Mouse (Mus musculus): ENCODE measurements at regions not wholly inside any gene's neighbourhood (a gene's known extent, or its start where the extent isn't known, plus 50 kb on each side); places are given as distances from the start of the nearest gene placed in this dataset.

GRCm38 (mm10) chr12:39711807-39712206, 326.0 kb downstream of the Arl4a start:
- no peaks in the 10 kb centered on the region for H3K36me3 ChIP-seq

GRCm38 (mm10) chr12:39709850-39710249, 328.0 kb downstream of the Arl4a start:
- H3K9ac ChIP-seq (replicated peaks): no peak overlapping the region
- H3K4me1 ChIP-seq: peaks cover 16% of the 10 kb centered on the region; the same call in 1 of the 2 replicates
- H3K4me3 ChIP-seq: no peak overlapping the region
- no peak overlapping the region for H3K27ac ChIP-seq (replicated peaks)
- H3K9me3 ChIP-seq: no peaks in the 10 kb centered on the region
- 49% methylated on average over 5 of the region's 5 CpGs for whole genome bisulfite sequencing
- H3K4me2 ChIP-seq (replicated peaks): no peak overlapping the region
- no peaks in the 10 kb centered on the region for H3K36me3 ChIP-seq
- H3K27me3 ChIP-seq: no peaks in the 10 kb centered on the region
- ATAC-seq (replicated peaks): peak; percentile 69

More at GRCm38 (mm10) chr12:39711807-39712206, 326.0 kb downstream of the Arl4a start:
- H3K4me2 ChIP-seq (replicated peaks): no peak overlapping the region
- 77% methylated on average over 1 of the region's 1 CpGs for WGBS
- H3K4me3 ChIP-seq: no peak overlapping the region
- H3K27ac ChIP-seq (replicated peaks): no peak overlapping the region
- H3K27me3 ChIP-seq: no peaks in the 10 kb centered on the region
- no peaks in the 10 kb centered on the region for H3K9me3 ChIP-seq
- ATAC-seq (replicated peaks): no peak
- no peak overlapping the region for H3K9ac ChIP-seq (replicated peaks)
- peaks cover 21% of the 10 kb centered on the region for H3K4me1 ChIP-seq

- H3K27ac ChIP-seq (replicated peaks): no peak overlapping the region
- H3K4me3 ChIP-seq: no peak overlapping the region
- ATAC-seq (replicated peaks): no peak
- no peaks in the 10 kb centered on the region for H3K4me1 ChIP-seq
- no peak overlapping the region for H3K9ac ChIP-seq (replicated peaks)
- no peak overlapping the region for H3K4me2 ChIP-seq (replicated peaks)
- H3K27me3 ChIP-seq: no peaks in the 10 kb centered on the region
- WGBS: 91% methylated on average over 3 of the region's 3 CpGs
- H3K9me3 ChIP-seq: no peaks in the 10 kb centered on the region
- H3K36me3 ChIP-seq: no peaks in the 10 kb centered on the region
Measured at GRCm38 (mm10) chr12:39697182-39697581, 340.6 kb downstream of the Arl4a start.

DNA sequence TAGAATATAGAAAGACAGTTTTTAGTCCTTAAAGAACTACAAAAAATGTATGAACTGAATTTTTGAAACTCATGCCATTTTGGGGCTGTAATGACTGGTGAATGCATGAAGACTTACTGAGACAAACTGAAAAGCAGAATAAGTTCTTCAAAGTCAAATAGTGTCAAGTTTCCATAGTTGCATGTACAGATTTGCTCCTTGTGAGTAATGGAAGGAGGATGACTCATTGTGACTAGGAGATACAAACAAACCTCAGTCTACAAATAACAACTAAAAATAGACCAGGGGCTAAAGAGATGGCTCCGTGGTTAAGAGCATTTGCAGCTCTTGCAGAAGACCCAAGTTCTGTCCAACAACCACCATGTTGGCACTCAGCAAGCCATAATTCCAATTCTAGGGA, 342.5 kb downstream of the Arl4a start:
- Histone ChIP-seq H3K9me3 (no peaks in the 10 kb centered on the region), H3K36me3 (no peaks in the 10 kb centered on the region), H3K27ac (replicated peaks) (no peak overlapping the region), H3K9ac (replicated peaks) (no peak overlapping the region), H3K4me3 (no peak overlapping the region), H3K27me3 (no peaks in the 10 kb centered on the region), H3K4me2 (replicated peaks) (no peak overlapping the region), H3K4me1 (no peaks in the 10 kb centered on the region)
- ATAC-seq (replicated peaks): no peak
- 75% methylated on average over 1 of the region's 1 CpGs for WGBS

DNA sequence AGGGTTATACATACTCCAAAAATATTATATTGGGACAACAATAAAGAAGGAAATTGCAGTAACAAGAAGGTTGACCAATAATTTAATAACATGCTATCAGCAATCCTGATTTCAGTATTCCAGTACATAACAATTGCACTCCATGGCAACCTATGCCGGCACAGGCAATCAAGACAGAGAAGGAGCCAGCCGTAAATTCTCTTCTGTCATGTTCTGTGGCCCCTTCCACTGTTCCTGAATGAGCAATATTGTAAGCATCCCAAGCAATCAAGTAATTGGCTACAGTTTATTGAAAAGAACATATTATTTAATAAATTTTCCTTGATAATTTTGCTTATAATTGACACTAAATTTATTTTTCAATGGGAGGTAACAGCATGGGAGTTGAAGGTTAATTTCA, 345.8 kb downstream of the Arl4a start:
- Histone ChIP-seq H3K27ac (replicated peaks) (no peak overlapping the region), H3K9me3 (no peaks in the 10 kb centered on the region), H3K4me2 (replicated peaks) (no peak overlapping the region), H3K4me3 (no peak overlapping the region), H3K4me1 (no peaks in the 10 kb centered on the region), H3K9ac (replicated peaks) (no peak overlapping the region), H3K36me3 (no peaks in the 10 kb centered on the region), H3K27me3 (no peaks in the 10 kb centered on the region)
- ATAC-seq (replicated peaks): no peak
- WGBS: 67% methylated on average over 2 of the region's 2 CpGs

GRCm38 (mm10) chr12:39685399-39685798, 352.4 kb downstream of the Arl4a start:
- Histone ChIP-seq H3K36me3 (no peaks in the 10 kb centered on the region), H3K4me2 (replicated peaks) (no peak overlapping the region), H3K4me1 (no peaks in the 10 kb centered on the region), H3K9me3 (no peaks in the 10 kb centered on the region), H3K27ac (replicated peaks) (no peak overlapping the region), H3K4me3 (no peak overlapping the region), H3K27me3 (no peaks in the 10 kb centered on the region), H3K9ac (replicated peaks) (no peak overlapping the region)
- no peak for ATAC-seq (replicated peaks)

DNA sequence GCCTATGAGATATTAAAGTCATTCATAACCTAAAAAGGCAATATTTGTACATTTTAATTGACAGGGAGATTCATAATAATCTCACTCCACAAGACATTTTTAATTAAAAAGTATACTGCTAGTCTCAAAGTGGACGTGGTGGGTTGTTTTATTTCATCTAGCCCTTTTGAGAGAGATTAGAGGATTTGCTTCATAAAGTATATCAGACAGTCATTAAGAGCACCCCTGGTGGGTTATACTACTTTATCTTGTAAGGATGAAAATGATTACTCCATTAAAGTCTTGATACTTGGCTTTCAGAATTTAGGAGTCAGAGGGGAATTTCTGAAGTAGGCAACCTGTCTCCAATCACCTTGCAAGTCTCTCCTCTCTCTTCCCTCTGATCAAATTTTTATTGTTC, 355.7 kb downstream of the Arl4a start:
- H3K27me3 ChIP-seq: no peaks in the 10 kb centered on the region
- ATAC-seq (replicated peaks): no peak
- no peaks in the 10 kb centered on the region for H3K4me1 ChIP-seq
- no peaks in the 10 kb centered on the region for H3K9me3 ChIP-seq
- H3K36me3 ChIP-seq: no peaks in the 10 kb centered on the region
- no peak overlapping the region for H3K4me2 ChIP-seq (replicated peaks)
- H3K27ac ChIP-seq (replicated peaks): no peak overlapping the region
- H3K9ac ChIP-seq (replicated peaks): no peak overlapping the region
- 55% methylated on average over 1 of the region's 1 CpGs for WGBS
- no peak overlapping the region for H3K4me3 ChIP-seq

- ATAC-seq (replicated peaks): no peak
- no peak overlapping the region for H3K4me3 ChIP-seq
- H3K4me1 ChIP-seq: no peaks in the 10 kb centered on the region
- no peaks in the 10 kb centered on the region for H3K9me3 ChIP-seq
- H3K36me3 ChIP-seq: no peaks in the 10 kb centered on the region
- no peaks in the 10 kb centered on the region for H3K27me3 ChIP-seq
- no peak overlapping the region for H3K9ac ChIP-seq (replicated peaks)
- H3K27ac ChIP-seq (replicated peaks): no peak overlapping the region
- no peak overlapping the region for H3K4me2 ChIP-seq (replicated peaks)
- WGBS: 90% methylated on average over 2 of the region's 2 CpGs
Measured at GRCm38 (mm10) chr12:39675608-39676007, 362.2 kb downstream of the Arl4a start.

DNA sequence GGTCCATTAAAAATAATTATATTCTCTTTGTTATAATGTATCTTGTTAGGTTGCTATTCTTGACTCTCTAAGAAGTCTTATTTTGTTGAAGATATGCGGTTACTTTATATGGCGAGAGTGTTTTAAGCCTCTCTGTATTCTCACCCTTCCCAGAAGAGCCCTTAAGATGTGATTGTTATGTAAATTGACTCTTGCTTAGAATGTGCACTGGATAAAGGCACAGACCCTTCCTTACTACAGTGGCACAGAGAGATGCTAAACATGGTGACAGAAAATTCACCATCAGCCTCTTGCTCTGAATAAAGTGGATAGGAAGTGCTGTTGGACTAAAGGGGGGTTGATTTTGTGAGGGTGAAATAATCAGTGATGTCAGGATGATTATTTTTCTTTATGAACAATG, 370.1 kb downstream of the Arl4a start:
- no peaks in the 10 kb centered on the region for H3K36me3 ChIP-seq
- no peak overlapping the region for H3K9ac ChIP-seq (replicated peaks)
- H3K27ac ChIP-seq (replicated peaks): no peak overlapping the region
- no peak overlapping the region for H3K4me3 ChIP-seq
- H3K27me3 ChIP-seq: no peaks in the 10 kb centered on the region
- H3K4me1 ChIP-seq: no peaks in the 10 kb centered on the region
- H3K9me3 ChIP-seq: no peaks in the 10 kb centered on the region
- no peak overlapping the region for H3K4me2 ChIP-seq (replicated peaks)
- 11% methylated on average over 2 of the region's 2 CpGs for WGBS
- ATAC-seq (replicated peaks): no peak

DNA sequence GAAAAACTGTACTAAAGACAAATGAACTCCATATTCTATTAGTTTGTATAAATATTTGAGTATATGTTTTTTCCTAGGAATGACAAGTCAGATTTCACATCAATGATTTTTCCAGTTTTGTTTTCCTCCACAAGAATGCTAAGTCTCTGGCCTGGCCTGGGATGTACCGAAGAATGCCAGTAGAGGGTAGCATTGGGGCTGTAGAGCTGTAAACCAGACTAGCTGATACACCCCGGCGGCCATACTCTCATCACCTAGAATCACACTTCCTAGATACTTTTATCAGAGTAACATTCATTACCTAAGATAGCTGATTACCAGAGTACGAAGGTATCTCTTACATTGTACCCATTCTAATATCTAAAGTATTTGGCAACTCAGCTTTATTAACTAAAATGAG, 372.4 kb downstream of the Arl4a start:
- WGBS: 14% methylated on average over 4 of the region's 4 CpGs
- H3K9me3 ChIP-seq: no peaks in the 10 kb centered on the region
- H3K4me2 ChIP-seq (replicated peaks): no peak overlapping the region
- no peaks in the 10 kb centered on the region for H3K36me3 ChIP-seq
- peak; percentile 91 for ATAC-seq (replicated peaks)
- no peaks in the 10 kb centered on the region for H3K27me3 ChIP-seq
- H3K4me3 ChIP-seq: no peak overlapping the region
- H3K27ac ChIP-seq (replicated peaks): no peak overlapping the region
- H3K4me1 ChIP-seq: no peaks in the 10 kb centered on the region
- H3K9ac ChIP-seq (replicated peaks): no peak overlapping the region

DNA sequence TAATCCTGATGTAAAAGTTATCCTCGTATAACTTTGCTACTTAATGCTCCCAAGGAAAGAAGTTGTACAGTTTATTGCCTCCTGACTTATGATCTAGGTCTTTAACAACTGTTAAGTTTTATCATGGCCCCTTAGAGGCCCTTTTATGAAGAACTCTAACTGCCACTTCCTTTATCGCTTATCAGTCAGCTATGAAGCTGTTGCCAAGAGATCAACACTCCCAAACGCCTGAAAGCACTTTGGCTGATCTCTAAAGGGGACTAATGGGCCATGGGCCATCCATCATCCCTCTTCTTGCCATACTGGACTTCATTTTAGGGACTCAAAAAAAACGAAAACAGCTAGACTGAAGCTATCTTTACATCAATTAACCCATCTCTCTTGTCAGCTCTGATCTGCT, 377.4 kb downstream of the Arl4a start:
- H3K4me2 ChIP-seq (replicated peaks): no peak overlapping the region
- no peak overlapping the region for H3K4me3 ChIP-seq
- no peaks in the 10 kb centered on the region for H3K9me3 ChIP-seq
- WGBS: 74% methylated on average over 4 of the region's 4 CpGs
- H3K9ac ChIP-seq (replicated peaks): no peak overlapping the region
- H3K27me3 ChIP-seq: no peaks in the 10 kb centered on the region
- no peak for ATAC-seq (replicated peaks)
- H3K4me1 ChIP-seq: no peaks in the 10 kb centered on the region
- no peak overlapping the region for H3K27ac ChIP-seq (replicated peaks)
- H3K36me3 ChIP-seq: no peaks in the 10 kb centered on the region

GRCm38 (mm10) chr12:39656606-39657005, 381.2 kb downstream of the Arl4a start:
- no peak for ATAC-seq (replicated peaks)
- no peak overlapping the region for H3K4me2 ChIP-seq (replicated peaks)
- H3K9ac ChIP-seq (replicated peaks): no peak overlapping the region
- H3K4me3 ChIP-seq: no peak overlapping the region
- H3K27me3 ChIP-seq: no peaks in the 10 kb centered on the region
- H3K27ac ChIP-seq (replicated peaks): no peak overlapping the region
- no peaks in the 10 kb centered on the region for H3K36me3 ChIP-seq
- no peaks in the 10 kb centered on the region for H3K4me1 ChIP-seq
- H3K9me3 ChIP-seq: no peaks in the 10 kb centered on the region

- Histone ChIP-seq H3K4me2 (replicated peaks) (no peak overlapping the region), H3K4me1 (0 out of 2 replicates have a peak, but pooled peaks cover 5% of the 10 kb centered on the region), H3K9me3 (no peaks in the 10 kb centered on the region), H3K27ac (replicated peaks) (no peak overlapping the region), H3K36me3 (no peaks in the 10 kb centered on the region), H3K4me3 (no peak overlapping the region), H3K9ac (replicated peaks) (no peak overlapping the region), H3K27me3 (no peaks in the 10 kb centered on the region)
- no peak for ATAC-seq (replicated peaks)
Measured at GRCm38 (mm10) chr12:39648952-39649351, 388.9 kb downstream of the Arl4a start.
